Mouse (Mus musculus) limb, embryonic 11.5 days (tissue): ENCODE measurements around the gene Erich4. TPM values are rescaled to one million over a fixed set of nuclear protein-coding genes. Genes with fewer than 3 reads are reported as not detected.

Experiments
- ATAC-seq: fragments of 200-750 bp; cut with Nextera tagmentation; 2 replicates; pipeline ENCODE4 v1.8.0; 2017; ENCODE audit warnings: low read depth; ENCODE audit not compliant: insufficient number of reproducible peaks, low FRiP score, low TSS enrichment
- DNase-seq: peaks from one replicate; pipeline ENCODE4 v3.0.0-alpha.2; 2015; ENCODE audit warnings: low spot score
- H3K27ac ChIP-seq: fragments of 300-500 bp; sonication (generic); replicated peaks from 2 replicates; pipeline ENCODE4 v1.5.1; 2014; ENCODE audit warnings: low read depth, mild to moderate bottlenecking, low read length
- H3K27me3 ChIP-seq: fragments of 300-500 bp; sonication (generic); 2 replicates; pipeline ENCODE4 v1.6.1; 2014; ENCODE audit warnings: mild to moderate bottlenecking, low read length, mixed read lengths; ENCODE audit not compliant: control insufficient read depth, insufficient read depth
- H3K36me3 ChIP-seq: fragments of 300-500 bp; sonication (generic); 2 replicates; pipeline ENCODE4 v1.6.1; 2014; ENCODE audit warnings: mild to moderate bottlenecking, low read length, moderate library complexity, mixed read lengths; ENCODE audit not compliant: control insufficient read depth, insufficient read depth
- H3K4me1 ChIP-seq: fragments of 300-500 bp; sonication (generic); 2 replicates; pipeline ENCODE4 v1.6.1; 2014; ENCODE audit warnings: low read length, mixed read lengths; ENCODE audit not compliant: control insufficient read depth, insufficient read depth
- H3K4me2 ChIP-seq: fragments of 300-500 bp; sonication (generic); 2 replicates; pipeline ENCODE4 v1.6.1; 2014; ENCODE audit warnings: low read depth, mild to moderate bottlenecking, moderate library complexity; ENCODE audit not compliant: severe bottlenecking
- H3K4me3 ChIP-seq: fragments of 300-500 bp; sonication (generic); 2 replicates; pipeline ENCODE4 v1.5.1; 2014; ENCODE audit warnings: low read depth, low read length
- H3K9ac ChIP-seq: fragments of 300-500 bp; sonication (generic); 2 replicates; pipeline ENCODE4 v1.6.1; 2014; ENCODE audit warnings: mild to moderate bottlenecking, low read length
- H3K9me3 ChIP-seq: fragments of 300-500 bp; sonication (generic); 2 replicates; pipeline ENCODE4 v1.6.1; 2016; ENCODE audit warnings: low read length; ENCODE audit not compliant: control insufficient read depth
- WGBS: fragments of 180-500 bp; shearing (Covaris S2); extraction: QIAGEN DNeasy Blood & Tissue Kit; methylation state at CpG from one replicate; pipeline ENCODE4 v1.1.7; 2014; 5-methylcytosine and 5-hydroxymethylcytosine counted together
- polyA plus RNA-seq: library from polyadenylated mRNA; unstranded; fragments of >200 nt; fragmentation: Nextera tagmentation; extraction: Ambion mirVana; gene quantifications from 2 replicates; pipeline ENCODE4 v1.2.1, GENCODE M21; 2014

Gene Erich4
- polyA plus RNA-seq, result not detected in 2 replicates

- Histone ChIP-seq H3K9ac (no peak within 1 kb of the TSS), H3K4me2 (no peak within 1 kb of the TSS), H3K27ac (no peak within 1 kb of the TSS), H3K4me1 (0 out of 2 replicates have a peak, but pooled peaks cover 3% of the 10 kb centered on the region), H3K36me3 (no peaks in the 10 kb centered on the region), H3K27me3 (no peaks in the 10 kb centered on the region), H3K9me3 (no peaks in the 10 kb centered on the region), H3K4me3 (no peak within 1 kb of the TSS)
- ATAC-seq (no peak), DNase-seq (no peak)
- 85% methylated on average over 5 of the region's 5 CpGs for WGBS
Measured at GRCm38 (mm10) chr7:25615706-25616011, at the start of gene Erich4. TSS of gene Erich4 (minus strand) at chr7:25615892.

GRCm38 (mm10) chr7:25658657-25659472 lies 43.2 kb upstream of the Erich4 start, which contains the start of the genes Bckdha and Exosc5:
TSS of gene Bckdha (minus strand) at chr7:25658981.
TSS of gene Exosc5 (plus strand) at chr7:25659164.
- ATAC-seq (peak; percentile 99), DNase-seq (peak; percentile 98)
- WGBS, result under 1% methylated on average over 50 of the region's 50 CpGs
- H3K4me1 ChIP-seq, result peaks cover 2% of the 10 kb centered on the region; the same call in 1 of the 2 replicates
- peak within 1 kb of the TSS; percentile 52 for H3K4me3 ChIP-seq
- no peaks in the 10 kb centered on the region for H3K27me3 ChIP-seq
- H3K4me2 ChIP-seq, result peak within 1 kb of the TSS; percentile 71
- H3K9me3 ChIP-seq, result no peaks in the 10 kb centered on the region
- peak within 1 kb of the TSS; percentile 59 for H3K9ac ChIP-seq
- H3K27ac ChIP-seq, result no peak within 1 kb of the TSS; the same call in 1 of the 2 replicates
- H3K36me3 ChIP-seq, result no peaks in the 10 kb centered on the region

DNA sequence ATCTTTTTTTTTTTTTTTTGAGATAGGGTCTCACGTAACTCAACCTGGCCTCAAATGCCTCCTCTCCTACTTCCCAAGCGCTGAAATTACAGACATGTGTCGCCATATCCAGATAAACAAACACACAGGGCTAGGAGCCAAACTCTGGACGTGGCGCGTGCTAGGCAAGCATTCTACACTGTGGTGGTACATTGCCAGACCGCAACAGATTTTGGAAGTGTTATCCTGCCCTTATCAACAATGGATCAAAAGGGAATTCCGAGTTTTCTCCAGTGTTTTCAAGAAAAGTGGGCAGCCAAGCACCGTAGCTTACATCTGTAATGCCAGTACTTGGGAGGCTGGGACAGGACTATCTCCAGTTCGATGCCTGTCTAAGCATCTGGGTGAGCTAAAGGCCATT lies 42.1 kb upstream of the Erich4 start:
- Histone ChIP-seq H3K27ac (no peak overlapping the region), H3K4me2 (peak overlapping the region; percentile 71), H3K9ac (peak overlapping the region; percentile 59), H3K27me3 (no peaks in the 10 kb centered on the region), H3K36me3 (no peaks in the 10 kb centered on the region), H3K4me3 (peak overlapping the region; percentile 52), H3K4me1 (peaks cover 2% of the 10 kb centered on the region; the same call in 1 of the 2 replicates), H3K9me3 (no peaks in the 10 kb centered on the region)
- DNase-seq (no peak), ATAC-seq (no peak)
- 40% methylated on average over 10 of the region's 10 CpGs for WGBS

- whole genome bisulfite sequencing, result 79% methylated on average over 11 of the region's 11 CpGs
- Histone ChIP-seq H3K9me3 (no peaks in the 10 kb centered on the region), H3K27ac (no peak overlapping the region), H3K27me3 (no peaks in the 10 kb centered on the region), H3K4me1 (peaks cover 2% of the 10 kb centered on the region; the same call in 1 of the 2 replicates), H3K4me2 (no peak overlapping the region), H3K4me3 (no peak overlapping the region), H3K9ac (no peak overlapping the region), H3K36me3 (no peaks in the 10 kb centered on the region)
- ATAC-seq (no peak), DNase-seq (no peak)
Measured at GRCm38 (mm10) chr7:25655601-25656428, 40.1 kb upstream of the Erich4 start.

DNA sequence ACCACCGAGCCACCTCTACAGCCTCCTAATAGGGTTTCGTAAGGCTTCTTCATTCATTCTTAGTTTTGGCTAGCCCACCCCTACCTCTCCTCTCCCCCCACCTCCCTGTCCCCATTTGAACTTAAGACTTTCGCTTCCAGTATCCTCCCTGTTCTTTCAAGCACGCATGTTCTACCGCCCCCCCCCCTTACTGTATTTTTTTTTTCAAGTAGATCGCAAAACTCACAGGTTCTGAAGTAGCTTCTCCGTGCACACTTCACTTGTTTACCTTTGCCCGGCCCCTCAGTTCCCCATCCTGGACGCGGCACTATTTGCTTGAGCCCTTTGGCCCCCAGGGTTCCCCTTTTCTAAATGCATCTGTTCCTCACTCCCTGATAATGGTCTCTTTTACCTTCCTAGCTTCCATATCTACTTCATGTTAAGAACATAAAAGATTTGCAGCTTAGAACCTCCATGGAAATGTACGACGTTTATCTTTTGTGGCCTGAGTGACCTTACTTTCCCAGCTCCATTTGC lies 36.6 kb upstream of the Erich4 start:
- 89% methylated on average over 12 of the region's 12 CpGs for WGBS
- H3K27me3 ChIP-seq, result no peaks in the 10 kb centered on the region

DNA sequence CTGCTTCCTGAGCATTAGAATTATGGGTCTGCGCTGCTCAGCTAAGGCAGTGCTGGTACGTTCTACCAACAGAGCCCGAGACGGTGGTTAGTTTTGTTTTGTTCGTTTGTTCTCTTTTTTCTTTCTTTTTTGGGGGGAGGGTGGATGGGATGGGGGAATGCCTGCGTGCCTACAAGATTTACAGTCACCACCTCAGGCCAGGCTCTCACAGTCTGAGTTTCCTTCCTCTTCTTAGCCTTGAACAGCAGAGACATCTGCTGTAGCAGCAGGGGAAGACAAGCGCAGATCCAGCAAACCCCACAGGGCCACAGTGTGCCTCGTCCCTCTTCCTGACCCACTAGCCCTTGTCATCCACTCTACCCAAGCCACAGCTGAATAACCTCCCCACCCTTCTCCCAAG lies 35.6 kb upstream of the Erich4 start:
- Histone ChIP-seq H3K4me3 (no peak overlapping the region), H3K27me3 (no peaks in the 10 kb centered on the region), H3K9ac (no peak overlapping the region), H3K36me3 (no peaks in the 10 kb centered on the region), H3K4me2 (no peak overlapping the region), H3K4me1 (no peaks in the 10 kb centered on the region), H3K27ac (no peak overlapping the region), H3K9me3 (no peaks in the 10 kb centered on the region)
- 87% methylated on average over 8 of the region's 8 CpGs for WGBS
- DNase-seq, result no peak
- ATAC-seq, result no peak

More for the DNA sequence above, 36.6 kb upstream of the Erich4 start:
- no peaks in the 10 kb centered on the region for H3K4me1 ChIP-seq
- H3K9ac ChIP-seq, result no peak overlapping the region
- H3K27ac ChIP-seq, result no peak overlapping the region
- H3K4me2 ChIP-seq, result no peak overlapping the region
- no peak for DNase-seq
- H3K36me3 ChIP-seq, result no peaks in the 10 kb centered on the region
- ATAC-seq, result no peak
- H3K9me3 ChIP-seq, result no peaks in the 10 kb centered on the region
- H3K4me3 ChIP-seq, result no peak overlapping the region

GRCm38 (mm10) chr7:25649839-25650238 lies 34.1 kb upstream of the Erich4 start:
- H3K4me3 ChIP-seq, result no peak overlapping the region
- H3K27me3 ChIP-seq, result no peaks in the 10 kb centered on the region
- no peaks in the 10 kb centered on the region for H3K9me3 ChIP-seq
- H3K36me3 ChIP-seq, result no peaks in the 10 kb centered on the region
- H3K27ac ChIP-seq, result no peak overlapping the region
- ATAC-seq (no peak), DNase-seq (no peak)
- no peak overlapping the region for H3K9ac ChIP-seq
- 79% methylated on average over 4 of the region's 5 CpGs for WGBS
- H3K4me1 ChIP-seq, result no peaks in the 10 kb centered on the region
- H3K4me2 ChIP-seq, result no peak overlapping the region

DNA sequence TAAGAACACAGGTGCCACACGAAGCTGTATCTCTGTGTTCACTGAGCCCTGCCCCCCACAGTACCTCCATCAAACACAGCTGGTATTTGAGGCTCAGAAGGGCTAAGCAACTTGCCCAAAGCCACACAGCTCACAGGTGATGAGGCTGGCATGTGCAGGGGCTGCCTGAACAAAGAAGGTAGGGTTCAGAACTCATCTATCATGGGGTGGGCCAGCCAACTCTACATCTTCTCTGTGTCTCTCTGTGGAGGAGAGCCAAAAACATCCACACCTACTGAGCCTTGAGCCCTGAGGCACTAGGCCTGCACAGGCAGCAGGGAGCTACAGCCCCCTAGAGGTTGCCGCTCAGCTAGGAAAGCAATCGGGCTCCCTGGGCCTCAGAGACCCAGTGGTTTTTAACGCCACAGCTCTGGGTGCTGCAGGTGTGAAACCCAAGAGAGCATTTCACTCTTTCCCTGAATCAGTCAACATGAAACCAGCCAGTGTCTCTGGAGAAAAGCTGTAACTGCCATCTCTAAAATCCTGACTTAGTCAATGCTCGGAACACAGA lies 32.0 kb upstream of the Erich4 start:
- DNase-seq, result no peak
- H3K27me3 ChIP-seq, result no peaks in the 10 kb centered on the region
- no peak overlapping the region for H3K9ac ChIP-seq
- no peak overlapping the region for H3K4me2 ChIP-seq
- H3K4me3 ChIP-seq, result no peak overlapping the region
- no peaks in the 10 kb centered on the region for H3K9me3 ChIP-seq
- no peak for ATAC-seq
- no peaks in the 10 kb centered on the region for H3K36me3 ChIP-seq
- H3K4me1 ChIP-seq, result no peaks in the 10 kb centered on the region
- 44% methylated on average over 5 of the region's 5 CpGs for WGBS
- no peak overlapping the region for H3K27ac ChIP-seq
